Mouse (Mus musculus) spleen, postnatal 10 days (tissue): ENCODE data around the gene Gmip.
A peak's percentile ranks its signal among the peaks of the same experiment; 100 is the strongest.

Experiments used
- DNase-seq, 2 experiments: peaks; one replicate each; pipeline ENCODE4 v3.0.0; 2021 to 2022; ENCODE audit warnings: low spot score in 2 of 2

Gene Gmip

DNA sequence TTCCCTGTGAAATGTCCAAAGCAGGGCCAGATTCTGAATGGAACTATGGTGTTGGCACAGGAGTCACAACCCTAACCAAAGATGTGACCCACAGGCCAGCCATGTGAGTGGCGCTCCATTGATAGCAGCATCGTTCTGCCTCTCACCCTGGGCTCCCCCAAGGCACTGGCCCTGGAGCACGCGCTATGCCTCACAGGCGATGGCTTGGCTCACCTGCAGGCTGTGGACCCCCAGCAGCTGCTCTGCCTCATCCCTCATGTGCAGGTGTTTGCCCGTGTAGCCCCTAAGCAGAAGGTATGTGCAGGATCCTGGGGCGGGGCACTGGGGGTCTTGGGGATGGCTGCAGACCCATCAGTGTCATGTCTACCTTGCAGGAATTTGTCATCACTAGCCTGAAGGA is 5.1 kb upstream of the Gmip start:
- peak in 1 of 2 experiments; percentile 13 for DNase-seq

DNA sequence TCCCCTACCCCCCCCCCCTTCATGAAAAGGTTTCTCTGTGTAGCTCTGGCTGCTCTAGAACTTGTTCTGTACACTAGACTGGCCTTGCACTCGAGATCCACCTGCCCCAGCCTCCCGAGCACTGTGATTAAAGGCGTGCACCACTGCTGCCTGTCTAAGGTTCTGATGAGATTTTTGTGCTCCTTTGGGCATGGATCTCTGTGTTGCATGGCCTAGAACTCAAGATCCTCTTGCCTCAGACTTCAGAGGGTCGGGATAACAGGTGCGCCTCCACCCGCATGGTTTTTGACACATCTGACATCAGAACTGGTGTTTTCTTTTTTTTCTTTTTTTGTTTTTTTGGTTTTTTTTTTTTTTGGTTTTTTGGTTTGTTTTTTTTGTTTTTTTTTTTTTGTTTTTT is 3.9 kb upstream of the Gmip start:
- peak in 1 of 2 experiments; percentile 6 for DNase-seq

DNA sequence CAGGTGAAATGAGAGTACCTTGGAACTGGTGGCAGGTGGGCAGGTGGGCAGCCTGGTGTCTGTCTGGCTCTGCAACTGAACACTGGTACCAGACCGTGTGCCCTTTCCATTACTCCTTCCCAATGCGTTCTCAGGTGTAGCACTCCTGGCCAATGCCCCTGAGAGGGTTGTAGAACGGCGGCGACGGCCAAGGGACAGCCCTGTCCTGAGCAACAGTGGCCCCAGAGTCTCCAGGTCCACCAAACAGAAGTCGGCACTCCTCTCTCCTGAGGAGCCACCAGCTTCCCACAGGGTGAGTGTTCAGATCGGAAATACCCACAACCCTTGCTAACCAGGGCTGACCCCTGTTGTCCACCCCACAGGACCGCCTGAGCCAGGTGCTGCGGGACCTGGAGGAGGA is 3.4 kb upstream of the Gmip start:
- DNase-seq, result peak in 1 of 2 experiments; percentile 12

DNA sequence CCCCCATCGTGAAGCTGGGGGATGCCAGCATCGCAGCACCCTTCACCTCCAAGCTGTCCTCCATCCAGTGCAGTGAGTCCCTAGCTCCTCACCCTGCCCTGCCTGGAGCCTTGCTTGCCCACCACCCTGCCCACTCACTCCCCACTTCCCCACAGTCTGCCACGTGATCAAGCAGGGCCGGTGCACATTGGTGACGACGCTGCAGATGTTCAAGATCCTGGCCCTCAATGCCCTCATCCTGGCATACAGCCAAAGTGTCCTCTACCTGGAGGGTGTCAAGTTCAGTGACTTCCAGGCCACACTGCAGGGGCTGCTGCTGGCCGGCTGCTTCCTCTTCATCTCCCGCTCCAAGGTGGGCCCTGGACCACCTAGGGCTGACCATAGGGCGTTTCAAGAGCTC is 3.0 kb upstream of the Gmip start:
- peak in 1 of 2 experiments; percentile 13 for DNase-seq

DNA sequence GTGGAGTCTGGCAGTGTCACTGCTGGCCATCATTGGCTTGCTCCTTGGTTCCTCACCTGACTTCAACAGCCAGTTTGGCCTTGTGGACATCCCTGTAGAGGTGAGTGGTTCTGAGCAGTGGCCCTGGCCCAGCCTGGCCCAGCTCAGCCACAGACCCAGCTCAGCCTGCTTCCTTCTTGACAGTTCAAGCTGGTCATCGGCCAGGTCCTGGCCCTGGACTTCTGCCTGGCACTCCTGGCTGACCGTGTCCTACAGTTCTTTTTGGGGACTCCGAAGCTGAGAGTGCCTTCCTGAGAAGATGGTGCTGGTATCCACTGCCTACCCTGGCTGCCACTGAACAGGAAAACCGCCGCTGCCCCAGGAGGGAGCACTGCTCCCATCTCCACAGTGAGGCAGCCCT is 1.2 kb upstream of the Gmip start:
- peak in 1 of 2 experiments; percentile 13 for DNase-seq

DNA sequence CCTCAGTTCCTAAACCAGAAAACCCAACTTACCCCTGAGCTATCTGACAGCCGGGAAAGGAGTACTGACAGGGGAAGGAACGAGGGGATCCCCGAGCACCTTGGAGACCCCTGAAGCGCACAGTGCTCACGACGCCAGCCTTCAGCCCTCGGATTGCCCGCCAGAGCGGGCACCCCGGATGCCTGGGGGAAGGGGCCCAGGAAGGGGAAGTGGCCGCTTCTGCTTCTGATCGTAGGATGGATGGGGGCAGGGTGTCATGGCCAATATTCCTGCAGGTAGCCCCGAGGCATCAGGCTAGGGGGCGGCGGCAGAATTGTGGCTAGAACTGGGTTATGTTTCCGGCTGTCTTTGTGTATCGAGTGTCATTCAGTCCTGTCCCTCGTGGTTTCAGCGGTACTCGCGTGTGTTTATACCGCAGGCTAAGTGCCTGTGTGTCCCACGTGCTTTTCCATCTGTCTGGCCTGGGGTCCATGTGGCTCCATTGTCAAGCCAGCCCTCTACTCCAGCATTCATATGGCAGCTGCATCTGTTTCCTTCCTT is 455 bp downstream of the Gmip start:
- DNase-seq, result peak; percentile 40 to 68

DNA sequence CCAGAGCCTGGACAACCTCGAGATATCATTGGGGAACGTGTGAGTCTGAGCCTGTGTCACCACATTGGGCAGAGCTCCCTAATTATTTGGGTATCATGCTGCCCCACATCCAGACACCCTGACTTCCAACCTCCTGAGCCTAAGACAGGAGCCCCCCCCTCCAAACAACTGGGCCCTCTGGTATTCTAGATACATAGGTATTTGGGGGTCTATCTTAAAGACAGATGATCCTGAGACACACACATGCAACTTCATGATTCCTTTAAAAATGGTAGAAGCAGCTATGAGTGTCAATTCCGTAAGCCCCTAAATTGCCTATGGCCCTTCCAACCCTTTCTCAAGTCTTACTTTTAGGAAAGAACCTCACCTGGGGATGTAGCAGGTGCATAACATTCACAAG is 1.3 kb downstream of the Gmip start:
- DNase-seq, result no peak

DNA sequence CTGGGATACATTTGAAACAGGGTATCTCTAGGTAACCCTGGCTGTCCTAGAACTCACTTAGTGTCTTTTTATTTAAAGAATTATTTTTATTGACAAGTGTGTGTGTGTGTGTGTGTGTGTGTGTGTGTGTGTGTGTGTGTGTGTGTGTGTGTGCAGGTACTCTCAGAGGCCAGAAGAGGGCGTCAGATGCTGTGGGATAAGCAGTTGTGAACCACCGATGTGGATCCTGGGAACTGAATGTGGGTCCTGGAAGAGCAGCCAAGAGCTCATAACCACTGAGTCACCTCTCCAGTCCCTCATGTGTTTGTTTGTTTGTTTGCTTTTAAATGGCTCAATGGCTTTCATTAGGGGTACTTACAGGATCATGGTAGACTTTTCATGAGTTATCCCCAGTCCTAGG is 6.4 kb downstream of the Gmip start:
- no peak for DNase-seq

DNA sequence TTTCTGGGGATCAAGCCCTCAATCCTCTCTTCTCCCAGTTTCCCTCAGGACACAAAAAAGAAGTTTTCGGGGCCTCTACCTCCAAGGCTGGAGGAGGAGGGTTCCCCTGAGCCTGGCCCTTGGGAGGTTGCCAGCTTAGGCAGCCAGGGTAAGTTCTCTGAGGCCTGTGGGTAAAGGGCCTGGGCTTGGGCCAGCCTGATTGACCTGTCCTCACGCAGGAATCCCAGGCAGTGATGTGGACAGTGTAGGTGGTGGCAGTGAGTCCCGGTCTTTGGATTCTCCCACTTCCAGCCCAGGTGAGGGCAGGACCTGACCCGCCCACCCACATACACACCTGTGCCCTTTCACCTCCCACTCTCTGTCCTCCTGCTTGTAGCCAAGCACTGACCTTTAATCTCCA is 6.9 kb downstream of the Gmip start:
- DNase-seq, result no peak

DNA sequence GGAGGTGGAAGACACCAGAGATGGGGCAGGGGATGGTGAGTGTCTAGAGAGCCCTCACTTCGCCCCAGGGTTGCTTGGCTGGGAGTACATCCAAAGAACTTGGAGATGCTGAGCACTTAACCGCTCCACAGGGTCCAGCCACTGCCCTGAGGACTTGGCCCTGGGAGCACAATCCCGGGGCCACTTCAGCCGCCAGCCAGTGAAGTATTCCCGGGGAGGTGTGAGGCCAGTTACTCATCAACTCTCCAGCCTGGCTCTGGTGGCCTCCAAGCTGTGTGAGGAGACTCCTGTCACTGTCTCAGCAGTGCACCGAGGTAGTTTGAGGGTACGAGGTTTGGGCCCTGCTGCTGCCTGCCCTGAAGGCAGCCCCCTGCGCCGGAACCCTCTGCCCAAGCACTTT is 12.0 kb downstream of the Gmip start:
- DNase-seq, result no peak

DNA sequence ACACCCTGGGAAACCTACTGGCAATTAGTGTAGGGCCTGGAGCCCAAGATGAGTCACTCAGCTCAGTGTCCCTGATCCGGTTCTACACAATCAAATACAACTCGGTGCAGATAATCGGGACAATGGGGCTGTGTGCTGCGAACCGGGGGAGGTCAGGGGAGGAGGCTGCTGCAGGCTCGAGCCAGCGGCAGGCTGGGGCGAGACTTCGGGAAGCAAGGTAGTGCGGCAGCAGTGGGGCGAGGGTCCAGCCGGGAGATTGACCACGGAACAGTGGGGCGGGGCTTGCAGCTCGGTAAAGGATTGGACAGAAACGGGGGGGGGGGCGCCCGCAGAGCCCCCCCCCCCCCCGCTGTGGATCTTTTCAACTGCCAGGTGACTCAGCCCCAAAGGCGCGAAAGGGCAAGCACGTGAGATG is 13.5 kb downstream of the Gmip start:
- no peak for DNase-seq

DNA sequence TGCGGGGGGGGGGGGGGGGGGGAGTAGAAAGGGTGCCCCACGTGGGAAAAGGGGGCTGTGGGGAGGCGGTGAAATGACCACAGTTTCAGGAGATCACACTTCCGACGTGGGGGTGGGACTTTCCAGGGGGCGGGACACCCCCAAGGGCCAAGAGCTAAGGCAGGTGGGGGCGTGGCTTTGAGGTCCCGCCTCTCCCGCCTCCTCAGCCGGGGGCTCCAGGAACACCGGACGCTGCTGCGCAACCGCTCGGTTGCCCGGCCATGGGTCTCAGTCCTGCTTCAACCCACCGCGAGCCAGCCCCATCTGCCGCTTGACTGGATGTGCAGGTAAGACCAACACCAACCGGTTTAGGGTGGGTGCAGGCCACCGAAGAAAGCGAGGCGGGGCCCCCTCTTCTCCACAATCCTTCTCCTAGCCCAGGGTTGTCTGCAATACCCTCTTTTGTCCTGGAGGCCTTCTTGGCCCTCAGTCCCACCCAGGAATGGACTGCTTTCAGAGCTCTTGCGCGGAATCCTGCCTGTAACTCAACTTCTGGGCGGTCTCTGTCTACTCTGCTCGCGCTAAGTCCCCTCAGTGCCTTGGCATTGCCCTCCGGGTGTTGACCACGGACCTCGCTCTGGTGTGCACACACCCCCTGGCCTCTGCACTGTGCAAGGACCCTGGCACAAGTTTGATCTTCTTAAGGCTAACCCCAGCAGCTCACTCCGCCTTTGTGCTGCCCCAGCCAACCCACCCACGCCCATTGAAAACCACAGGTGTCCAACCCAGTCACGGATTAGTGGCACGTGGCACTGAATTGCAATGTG is 14.1 kb downstream of the Gmip start, which contains the start of gene Lpar2:
Gene Lpar2 (plus strand): TSS at position 44 of the 806 bp plus-strand sequence.
- DNase-seq, result peak; percentile 22 to 61

DNA sequence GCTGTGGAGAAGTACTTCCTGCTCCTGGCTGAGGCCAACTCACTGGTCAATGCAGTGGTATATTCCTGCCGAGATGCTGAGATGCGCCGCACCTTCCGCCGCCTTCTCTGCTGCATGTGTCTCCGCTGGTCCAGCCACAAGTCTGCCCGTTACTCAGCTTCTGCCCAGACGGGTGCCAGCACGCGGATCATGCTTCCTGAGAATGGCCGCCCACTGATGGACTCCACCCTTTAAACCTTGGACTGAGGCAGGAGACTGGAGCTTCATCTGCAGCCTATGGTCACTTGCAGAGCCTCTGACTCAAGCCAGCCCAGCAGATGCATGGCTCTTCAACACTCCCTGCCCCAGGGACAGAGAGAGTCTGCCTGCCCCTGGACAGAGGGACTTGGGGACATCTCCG is 17.9 kb downstream of the Gmip start:
- no peak for DNase-seq

DNA sequence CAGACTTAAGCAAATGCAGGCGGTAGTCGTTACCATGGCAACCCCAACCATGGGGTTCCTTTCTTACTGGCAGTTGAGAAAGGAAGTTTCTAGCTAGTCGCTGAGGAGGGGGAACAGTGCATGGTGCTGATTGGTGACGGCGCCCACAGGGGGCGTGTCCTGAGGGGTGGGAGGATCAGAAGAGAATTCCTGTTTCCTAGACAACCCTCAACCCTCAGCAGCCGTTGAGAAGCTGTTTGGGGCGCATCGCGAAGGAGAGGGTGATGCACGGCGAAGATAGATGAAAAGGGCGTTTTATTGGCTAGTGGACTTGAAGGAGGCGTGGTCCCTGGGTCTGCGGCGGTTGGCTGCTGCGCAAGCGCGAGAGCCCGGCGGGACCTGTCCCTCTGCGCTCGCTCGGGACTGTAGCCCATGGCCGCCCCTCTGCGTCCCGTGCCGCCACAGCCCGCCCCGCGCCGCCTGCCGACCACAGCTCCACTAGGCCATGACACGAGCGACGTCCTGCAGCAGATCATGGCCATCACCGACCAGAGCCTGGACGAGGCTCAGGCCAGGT is 23.9 kb downstream of the Gmip start, which contains the start of gene Pbx4:
Gene Pbx4 (plus strand): TSS at position 194 of the 556 bp plus-strand sequence.
- DNase-seq, result peak; percentile 74 to 86

DNA sequence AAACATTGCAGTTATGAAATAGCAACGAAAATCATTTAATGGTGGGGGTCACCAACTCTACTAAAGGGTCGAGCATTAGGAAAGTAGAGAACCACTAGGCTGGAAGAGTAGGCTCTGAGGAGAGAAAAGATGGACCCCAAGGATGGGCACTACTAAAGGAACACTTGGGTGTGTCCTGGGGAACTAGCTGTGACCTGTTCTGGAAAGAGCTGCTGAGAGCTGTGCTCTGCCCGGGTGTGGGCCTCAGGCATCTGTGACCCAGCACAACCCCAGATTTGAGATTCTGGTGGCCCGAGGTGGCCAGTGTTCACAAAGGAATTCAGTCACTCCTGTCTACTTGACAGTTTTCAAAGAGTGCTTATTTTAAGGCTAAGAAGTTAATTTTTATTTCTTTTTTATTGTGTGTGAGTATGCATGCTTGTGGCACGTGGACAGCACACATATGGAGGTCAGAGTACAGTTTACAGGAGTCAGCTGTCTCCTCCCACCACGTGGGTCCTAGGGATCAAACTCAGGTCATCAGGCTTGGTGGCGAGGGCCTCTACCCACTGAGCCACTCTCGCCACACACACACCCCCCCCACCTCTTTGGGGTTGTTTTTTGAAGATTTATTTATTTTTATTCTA is 28.7 kb downstream of the Gmip start:
- no peak for DNase-seq

DNA sequence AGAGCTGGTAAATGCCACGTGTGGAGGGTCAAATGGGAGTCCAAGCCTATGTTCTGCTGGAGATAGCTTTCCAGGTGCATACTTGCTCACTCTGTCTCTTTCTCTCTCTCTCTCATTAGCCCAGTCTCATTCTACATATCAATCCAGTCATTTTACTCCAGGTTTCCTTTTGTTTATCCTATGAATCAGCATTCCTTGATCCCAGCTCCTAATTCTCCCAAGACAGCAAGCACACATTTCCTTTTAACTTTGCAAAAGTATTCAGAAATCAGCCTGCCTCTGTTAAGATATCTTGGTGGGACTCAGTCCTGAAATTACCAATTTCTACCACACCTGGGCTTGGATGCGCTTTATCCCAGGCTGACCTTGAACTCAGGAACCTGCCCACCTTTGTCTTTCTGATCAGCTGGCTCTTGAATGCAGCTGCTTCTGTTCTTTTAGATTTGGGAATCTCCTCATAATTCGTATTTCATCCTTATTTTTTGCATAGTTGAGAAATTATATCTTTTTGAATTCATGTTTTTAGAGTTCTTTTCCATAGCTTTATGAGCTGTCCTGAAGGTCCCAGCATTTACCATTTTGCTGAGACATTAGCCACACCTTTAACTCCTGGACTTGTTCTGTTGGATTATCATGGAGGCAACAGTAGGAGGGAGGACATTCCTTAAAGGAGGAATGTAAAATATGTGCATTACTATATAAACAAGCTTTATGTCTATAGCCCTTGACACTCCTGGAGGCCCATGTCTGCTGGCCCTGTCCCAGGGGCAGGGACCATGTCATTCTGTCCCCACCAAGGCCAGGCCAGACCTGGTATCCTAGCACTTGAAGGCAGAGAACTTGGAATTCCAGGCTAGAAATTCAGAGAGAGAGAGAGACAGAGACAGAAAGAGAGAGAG is 38.9 kb downstream of the Gmip start:
- DNase-seq, result no peak

DNA sequence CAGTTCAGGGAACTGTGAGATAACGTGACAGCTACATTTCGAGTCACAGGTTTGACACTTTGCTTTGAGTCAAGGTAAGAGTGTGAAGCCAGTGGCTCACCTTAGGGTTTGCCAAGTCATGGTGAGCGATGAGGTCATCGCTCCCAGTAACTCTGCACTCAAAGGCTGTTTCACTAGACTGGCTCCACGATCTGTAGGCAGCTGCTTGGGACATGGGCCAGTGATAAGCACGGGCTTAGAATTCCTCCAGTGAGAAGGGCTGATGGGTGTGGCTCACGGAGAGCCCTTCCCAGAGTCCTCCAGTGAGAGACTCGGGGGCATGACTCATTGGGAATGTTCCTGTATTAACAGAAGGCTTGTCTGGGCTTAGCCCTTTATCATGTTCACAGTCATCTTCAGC is 40.5 kb downstream of the Gmip start:
- DNase-seq, result no peak

DNA sequence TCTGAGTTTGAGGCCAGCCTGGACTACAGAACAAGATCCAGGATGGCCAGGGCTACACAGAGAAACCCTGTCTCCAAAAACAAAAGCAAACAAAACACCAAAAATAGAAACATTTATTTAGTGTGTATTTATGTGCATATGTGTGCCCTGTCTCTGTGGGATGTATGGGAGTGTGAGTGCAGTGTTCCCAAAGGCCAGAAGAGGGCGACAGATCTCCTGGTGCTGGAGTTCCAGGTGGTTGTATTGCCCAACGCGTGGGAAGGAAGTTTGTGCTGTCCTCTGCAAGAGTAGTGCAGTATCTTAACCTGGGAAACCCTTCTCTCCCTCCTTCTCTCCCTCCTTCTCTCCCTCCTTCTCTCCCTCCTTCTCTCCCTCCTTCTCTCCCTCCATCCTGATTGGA is 41.4 kb downstream of the Gmip start:
- peak in 1 of 2 experiments; percentile 36 for DNase-seq

DNA sequence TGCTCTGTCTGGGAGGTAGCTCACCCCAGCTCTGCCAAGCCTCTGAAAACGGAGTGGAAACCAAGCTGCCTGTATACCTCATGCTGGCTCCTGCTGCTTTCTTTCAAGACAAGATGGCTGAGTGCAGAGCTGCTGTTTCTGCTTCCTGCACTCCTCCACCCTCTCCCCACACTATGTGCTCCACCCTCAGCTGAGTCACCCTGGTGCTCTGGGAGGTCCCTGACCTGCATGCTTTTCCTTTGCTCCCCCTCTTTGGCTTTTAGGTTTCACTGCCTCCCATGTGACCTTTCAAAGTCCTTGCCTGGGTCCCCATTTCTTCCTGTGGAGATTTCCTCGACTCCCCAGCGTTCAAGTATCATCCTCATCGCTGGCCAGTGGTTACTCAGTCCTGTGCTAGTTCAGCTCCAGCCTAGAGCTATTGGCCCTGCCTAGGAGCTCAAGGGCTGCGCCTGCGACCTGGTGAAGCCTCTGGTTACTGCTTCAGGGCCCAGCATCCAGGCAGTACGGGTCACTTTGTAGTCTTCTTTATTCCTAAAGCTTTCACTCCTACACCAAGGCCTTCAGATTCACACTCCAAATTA is 42.5 kb downstream of the Gmip start:
- DNase-seq, result no peak

DNA sequence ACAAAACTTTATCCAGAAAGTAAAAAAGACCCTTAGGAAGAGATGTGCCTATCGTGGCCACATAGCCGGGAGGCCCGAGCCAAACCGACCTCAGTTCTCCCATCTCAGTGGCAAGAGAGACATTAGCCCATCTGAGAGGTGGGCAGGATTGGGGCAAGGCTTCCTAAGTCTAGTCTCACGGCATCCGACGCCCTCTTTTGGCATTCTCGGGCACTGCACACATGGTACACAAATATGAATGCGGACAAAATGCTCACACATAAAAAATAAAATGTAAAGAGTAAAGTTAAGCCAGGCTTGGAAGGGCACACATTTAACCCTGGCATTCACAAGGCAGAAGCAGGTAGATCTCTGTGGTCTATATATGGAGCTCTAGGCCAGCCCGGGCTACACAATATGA is 45.4 kb downstream of the Gmip start:
- no peak for DNase-seq

DNA sequence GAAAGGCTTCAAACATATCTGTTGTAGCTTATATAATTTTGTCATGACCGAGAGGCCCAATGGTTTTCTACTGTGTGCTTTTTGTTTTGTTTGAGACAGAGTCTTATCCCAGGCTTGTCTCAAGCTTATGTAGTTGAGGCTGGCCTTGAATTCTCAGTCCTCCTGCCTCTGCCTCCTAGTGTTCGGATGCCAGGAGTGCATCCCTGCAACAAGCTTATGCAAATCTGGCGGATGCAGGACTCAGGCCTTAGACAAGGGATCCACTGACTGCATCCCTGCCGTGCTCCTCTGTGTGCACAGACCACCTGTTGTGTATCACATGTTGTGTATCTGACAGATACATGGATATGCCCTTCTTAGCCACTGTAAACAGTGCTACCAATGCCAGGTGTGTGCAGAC is 52.3 kb downstream of the Gmip start:
- no peak for DNase-seq
